Mouse (Mus musculus): ENCODE measurements at regions not wholly inside any gene's neighbourhood (a gene's known extent, or its start where the extent isn't known, plus 50 kb on each side); places are given as distances from the start of the nearest gene placed in this dataset.

- DNase-seq (ENCODE audit: low read depth, low spot score): no peak
Observed at GRCm38 (mm10) chr13:63699624-63700023, 115.4 kb upstream of the Ercc6l2 start.

- DNase-seq (ENCODE audit: low read depth, low spot score): no peak
Observed at GRCm38 (mm10) chr13:63700747-63701146, 114.3 kb upstream of the Ercc6l2 start.

GRCm38 (mm10) chr13:63701199-63702175 is 113.6 kb upstream of the Ercc6l2 start:
- no peak for DNase-seq (ENCODE audit: low read depth, low spot score)

GRCm38 (mm10) chr13:63708567-63708966 is 106.5 kb upstream of the Ercc6l2 start:
- DNase-seq (ENCODE audit: low read depth, low spot score): no peak

GRCm38 (mm10) chr13:63713137-63713536 is 101.9 kb upstream of the Ercc6l2 start:
- no peak for DNase-seq (ENCODE audit: low read depth, low spot score)

GRCm38 (mm10) chr13:63716498-63716897 is 98.5 kb upstream of the Ercc6l2 start:
- DNase-seq (ENCODE audit: low read depth, low spot score): no peak

GRCm38 (mm10) chr13:63717249-63717648 is 97.8 kb upstream of the Ercc6l2 start:
- DNase-seq (ENCODE audit: low read depth, low spot score): no peak

GRCm38 (mm10) chr13:63718782-63719181 is 96.3 kb upstream of the Ercc6l2 start:
- no peak for DNase-seq (ENCODE audit: low read depth, low spot score)

- no peak for DNase-seq (ENCODE audit: low read depth, low spot score)
Observed at GRCm38 (mm10) chr13:63719351-63720207, 95.5 kb upstream of the Ercc6l2 start.

- no peak for DNase-seq (ENCODE audit: low read depth, low spot score)
Observed at GRCm38 (mm10) chr13:63720610-63721009, 94.4 kb upstream of the Ercc6l2 start.

- no peak for DNase-seq (ENCODE audit: low read depth, low spot score)
Observed at GRCm38 (mm10) chr13:63721011-63721625, 93.9 kb upstream of the Ercc6l2 start.

- no peak for DNase-seq (ENCODE audit: low read depth, low spot score)
Observed at GRCm38 (mm10) chr13:63724293-63724692, 90.7 kb upstream of the Ercc6l2 start.

GRCm38 (mm10) chr13:63724843-63725582 is 90.0 kb upstream of the Ercc6l2 start:
- no peak for DNase-seq (ENCODE audit: low read depth, low spot score)

- no peak for DNase-seq (ENCODE audit: low read depth, low spot score)
Observed at GRCm38 (mm10) chr13:63726035-63726434, 89.0 kb upstream of the Ercc6l2 start.

- DNase-seq (ENCODE audit: low read depth, low spot score): no peak
Observed at GRCm38 (mm10) chr13:63726509-63726908, 88.5 kb upstream of the Ercc6l2 start.

- no peak for DNase-seq (ENCODE audit: low read depth, low spot score)
Observed at GRCm38 (mm10) chr13:63735739-63736138, 79.3 kb upstream of the Ercc6l2 start.

GRCm38 (mm10) chr13:63741879-63742278 is 73.2 kb upstream of the Ercc6l2 start:
- no peak for DNase-seq (ENCODE audit: low read depth, low spot score)

- no peak for DNase-seq (ENCODE audit: low read depth, low spot score)
Observed at GRCm38 (mm10) chr13:63748788-63749187, 66.3 kb upstream of the Ercc6l2 start.

- no peak for DNase-seq (ENCODE audit: low read depth, low spot score)
Observed at GRCm38 (mm10) chr13:63749997-63750396, 65.0 kb upstream of the Ercc6l2 start.

- DNase-seq (ENCODE audit: low read depth, low spot score): no peak
Observed at GRCm38 (mm10) chr13:63751196-63751595, 63.8 kb upstream of the Ercc6l2 start.

- no peak for DNase-seq (ENCODE audit: low read depth, low spot score)
Observed at GRCm38 (mm10) chr13:63757061-63757460, 58.0 kb upstream of the Ercc6l2 start.

Measured in retina, postnatal 7 days (tissue).